Mouse (Mus musculus) left cerebral cortex, postnatal 10 days (tissue): ENCODE data around the gene Defb28. TPM values are rescaled to one million over a fixed set of nuclear protein-coding genes. Genes with fewer than 3 reads are reported as not detected.
A peak's percentile ranks its signal among the peaks of the same experiment; 100 is the strongest.

Experiments used
- DNase-seq, 2 experiments: peaks; one replicate each; pipeline ENCODE4 v3.0.0; 2021 to 2022; ENCODE audit warnings: low spot score in 2 of 2, mixed read lengths in 1 of 2; ENCODE audit errors: extremely low spot score in 1 of 2
- intact Hi-C: fragments of 180-260 bp; cut with DNase I; formaldehyde crosslinking; loops from one replicate; pipeline ENCODE4 v1.15.1; 2025
- total RNA-seq, 2 experiments: library from RNA; stranded (reverse); gene quantifications; 2 replicates each; pipeline ENCODE4 v1.2.3; 2021

Defb28 gene
- total RNA-seq, 2 experiments from 2014 or later = not detected

- intact Hi-C loops = loop anchor here (5.0 to 10.0 kb wide), 2 partner anchors 72 to 150 kb away; partner anchors contain the start of gene Sox12
- peak; percentile 62 to 74 for DNase-seq
Measured at GRCm38 (mm10) chr2:152544691-152545090, 26.6 kb downstream of the Defb28 start.

GRCm38 (mm10) chr2:152548124-152548523 is 30.1 kb downstream of the Defb28 start:
- intact Hi-C loops = loop anchor here (10.0 kb wide), 1 partner anchor 153 kb away; the partner anchor contains the start of gene Sox12
- no peak for DNase-seq

GRCm38 (mm10) chr2:152553774-152554423 is 35.8 kb downstream of the Defb28 start:
- intact Hi-C loops = no loop called here
- DNase-seq = peak; percentile 45 to 65

- intact Hi-C loops = no loop called here
Measured at GRCm38 (mm10) chr2:152556655-152557054, 38.6 kb downstream of the Defb28 start.

GRCm38 (mm10) chr2:152569038-152569437 is 51.0 kb downstream of the Defb28 start, which contains the start of gene Gm17416:
Gene Gm17416 (plus strand): TSS chr2:152569338.
- DNase-seq = no peak
- intact Hi-C loops = no loop called here

More at GRCm38 (mm10) chr2:152556655-152557054, 38.6 kb downstream of the Defb28 start:
- no peak for DNase-seq

GRCm38 (mm10) chr2:152569881-152570280 is 51.8 kb downstream of the Defb28 start:
- intact Hi-C loops = no loop called here
- no peak for DNase-seq

- intact Hi-C loops = no loop called here
- DNase-seq = no peak
Measured at GRCm38 (mm10) chr2:152570313-152570712, 52.3 kb downstream of the Defb28 start.

Other genes starting within 250 kb of the Defb28 start
- 10 to 100 TPM; 42.8 to 46.9 TPM for gene Tbc1d20, start 224.4 kb upstream of the Defb28 start, total RNA-seq
- 100 to 1,000 TPM; 106 to 107 TPM for gene Rbck1, start 185.6 kb upstream of the Defb28 start, total RNA-seq
- gene Trib3, start 174.2 kb upstream of the Defb28 start, total RNA-seq = 1 to 10 TPM in 1 of 2 experiments, under 1 TPM in 1; 0.49 to 1.0 TPM
- 10 to 100 TPM; 37.5 to 53.4 TPM for gene Nrsn2, start 141.6 kb upstream of the Defb28 start, total RNA-seq
- gene Sox12, start 120.2 kb upstream of the Defb28 start, total RNA-seq = 10 to 100 TPM; 35.3 to 38.0 TPM
- 10 to 100 TPM; 10.6 to 10.9 TPM for gene Zcchc3, start 103.2 kb upstream of the Defb28 start, total RNA-seq
- gene 6820408C15Rik, start 102.7 kb upstream of the Defb28 start, total RNA-seq = 1 to 10 TPM; 3.4 to 3.7 TPM
- not detected for gene Defb23, start 53.6 kb upstream of the Defb28 start, total RNA-seq
- not detected for gene Defb20, start 41.2 kb upstream of the Defb28 start, total RNA-seq
- gene Defb22, start 28.1 kb upstream of the Defb28 start, total RNA-seq = not detected
- gene Defb26, start 6.6 kb upstream of the Defb28 start, total RNA-seq = not detected
- gene Defb29, start 21.8 kb downstream of the Defb28 start, total RNA-seq = not detected
- gene Gm17416, start 51.1 kb downstream of the Defb28 start, total RNA-seq = not detected
- not detected for gene Defb21, start 54.5 kb downstream of the Defb28 start, total RNA-seq
- not detected for gene Defb19, start 62.1 kb downstream of the Defb28 start, total RNA-seq
- not detected for gene Defb45, start 81.1 kb downstream of the Defb28 start, total RNA-seq
- not detected for gene Defb36, start 86.1 kb downstream of the Defb28 start, total RNA-seq
- not detected for gene Defb25, start 104.8 kb downstream of the Defb28 start, total RNA-seq
- 1 to 10 TPM; 1.5 TPM for gene Rem1, start 108.7 kb downstream of the Defb28 start, total RNA-seq
- 100 to 1,000 TPM in 1 of 2 experiments, 10 to 100 TPM in 1; 99.7 to 115 TPM for gene H13, start 151.2 kb downstream of the Defb28 start, total RNA-seq
- gene Mcts2, start 168.8 kb downstream of the Defb28 start, total RNA-seq = 10 to 100 TPM; 22.9 to 28.1 TPM
- gene Id1, start 218.0 kb downstream of the Defb28 start, total RNA-seq = 10 to 100 TPM; 20.6 to 24.5 TPM
- 1 to 10 TPM; 1.7 to 1.8 TPM for gene Cox4i2, start 235.9 kb downstream of the Defb28 start, total RNA-seq